Mouse (Mus musculus) bone marrow macrophage, adult 2 months (primary cell): ENCODE data around the gene Dlx4.

Experiments
- CTCF ChIP-seq: IDR thresholded peaks from 2 replicates; pipeline ENCODE4 v1.5.1; 2012; ENCODE audit warnings: low read depth, mild to moderate bottlenecking, low read length, moderate library complexity
- POLR2A ChIP-seq: IDR thresholded peaks from 2 replicates; pipeline ENCODE4 v1.6.1; 2012; ENCODE audit warnings: mild to moderate bottlenecking, low read depth, low read length, borderline replicate concordance

GRCm38 (mm10) chr11:95122100-95122489 is 24.0 kb downstream of the Dlx4 start:
- TF ChIP-seq CTCF = no peak
- TF ChIP-seq POLR2A = no peak
